Mouse (Mus musculus): ENCODE measurements around the gene Glis3.

Glis3 gene

DNA sequence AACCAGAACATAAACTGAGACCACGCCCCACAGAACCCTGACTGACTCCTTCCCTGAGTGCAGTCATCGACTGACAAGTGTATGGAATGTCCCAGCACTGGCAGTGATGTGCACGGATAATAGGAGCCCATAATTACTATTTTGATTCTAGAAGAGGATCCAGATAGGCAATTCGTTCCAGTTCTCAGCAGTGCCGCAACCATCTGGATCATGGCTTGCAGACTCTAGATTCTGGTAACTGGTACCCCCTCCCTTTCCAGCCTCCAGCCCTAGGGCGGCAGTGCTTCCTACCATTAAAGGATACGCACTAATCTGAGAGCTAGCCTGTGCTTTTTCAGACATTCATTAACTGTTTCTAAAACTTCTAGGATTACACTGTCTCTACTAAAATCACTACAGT, 24.7 kb downstream of the Glis3 start:
- peak in 1 of 2 experiments; percentile 27 for DNase-seq

- no peak for DNase-seq
These were observed 29.0 kb downstream of the Glis3 start for GRCm38 (mm10) chr19:28650836-28651235.

GRCm38 (mm10) chr19:28649489-28649888, 30.4 kb downstream of the Glis3 start:
- DNase-seq = peak in 1 of 2 experiments; percentile 52

- DNase-seq = no peak
These were observed 31.0 kb downstream of the Glis3 start for GRCm38 (mm10) chr19:28648881-28649280.

- DNase-seq = no peak
These were observed 32.5 kb downstream of the Glis3 start for GRCm38 (mm10) chr19:28647424-28647823.

- peak in 1 of 2 experiments; percentile 53 for DNase-seq
These were observed 33.6 kb downstream of the Glis3 start for GRCm38 (mm10) chr19:28646286-28646685.

- DNase-seq = no peak
These were observed 39.0 kb downstream of the Glis3 start for GRCm38 (mm10) chr19:28640861-28641381.

DNA sequence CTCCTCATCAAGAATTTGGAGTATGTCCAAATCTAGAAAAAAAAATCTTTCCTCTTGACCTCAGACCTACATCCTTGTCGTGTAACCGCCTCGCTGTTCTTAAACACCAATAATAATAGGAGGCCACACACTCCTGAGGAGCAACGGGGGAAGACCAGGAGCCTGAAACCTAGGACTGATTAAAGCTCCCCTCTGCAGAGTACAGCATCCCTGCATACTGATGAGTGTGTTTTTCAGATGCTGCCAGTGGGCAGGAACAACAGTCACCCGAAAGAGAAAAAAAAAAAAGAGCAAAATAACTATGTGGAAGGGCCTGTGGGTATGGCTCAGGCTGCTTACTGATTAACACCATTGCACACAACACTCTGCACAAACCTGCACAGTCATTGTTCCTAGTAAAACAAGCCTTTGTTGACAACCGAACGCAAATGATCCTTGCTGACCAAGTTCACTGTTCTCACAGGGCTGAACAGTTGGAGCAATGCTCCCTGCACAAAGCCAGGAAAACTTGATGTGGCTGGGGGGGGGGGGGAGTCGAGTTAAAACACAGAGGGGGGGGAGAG, 43.8 kb downstream of the Glis3 start:
- DNase-seq = peak; percentile 56 to 79

DNA sequence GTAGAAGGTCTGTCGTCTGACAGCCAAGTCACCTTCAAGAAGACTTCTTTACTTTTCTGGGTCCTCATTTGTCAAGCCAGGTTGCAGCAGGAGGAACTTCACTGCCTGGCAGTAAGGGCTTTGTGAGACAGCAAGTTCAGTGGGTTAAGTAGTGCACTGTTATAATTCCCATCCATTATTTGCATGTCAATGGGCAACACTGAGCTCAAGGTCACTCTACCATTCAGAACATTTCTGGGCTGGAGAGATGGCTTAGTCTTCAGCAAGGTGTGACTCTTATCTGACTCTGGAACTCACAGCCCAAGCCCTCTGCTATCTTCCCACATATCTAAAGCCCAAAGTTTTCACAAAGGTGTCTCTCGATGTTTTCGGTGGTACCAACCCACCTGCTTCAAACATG, 44.9 kb downstream of the Glis3 start:
- no peak for DNase-seq

DNA sequence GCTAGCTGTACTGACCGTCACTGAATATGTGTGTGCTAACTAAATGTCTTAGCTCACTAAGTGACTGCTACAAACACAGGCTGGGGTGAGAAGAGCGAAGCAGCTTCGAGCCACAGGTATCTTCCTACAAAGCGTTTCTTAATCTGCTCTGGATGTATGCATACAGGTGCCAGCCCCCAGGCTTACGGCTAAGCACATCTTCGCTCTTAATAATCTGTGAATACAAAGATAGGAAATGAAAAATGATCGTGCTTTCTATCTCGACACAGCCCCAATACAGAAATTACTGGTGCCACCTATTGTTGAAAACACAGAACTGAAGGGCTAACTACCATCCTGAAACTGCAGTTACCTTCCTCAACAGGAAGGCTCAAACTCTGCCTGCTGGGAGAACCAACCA, 51.5 kb downstream of the Glis3 start:
- DNase-seq = peak in 1 of 2 experiments; percentile 32

- DNase-seq = no peak
These were observed 53.7 kb downstream of the Glis3 start for GRCm38 (mm10) chr19:28626189-28626588.

- DNase-seq = no peak
These were observed 55.3 kb downstream of the Glis3 start for GRCm38 (mm10) chr19:28624571-28624970.

DNA sequence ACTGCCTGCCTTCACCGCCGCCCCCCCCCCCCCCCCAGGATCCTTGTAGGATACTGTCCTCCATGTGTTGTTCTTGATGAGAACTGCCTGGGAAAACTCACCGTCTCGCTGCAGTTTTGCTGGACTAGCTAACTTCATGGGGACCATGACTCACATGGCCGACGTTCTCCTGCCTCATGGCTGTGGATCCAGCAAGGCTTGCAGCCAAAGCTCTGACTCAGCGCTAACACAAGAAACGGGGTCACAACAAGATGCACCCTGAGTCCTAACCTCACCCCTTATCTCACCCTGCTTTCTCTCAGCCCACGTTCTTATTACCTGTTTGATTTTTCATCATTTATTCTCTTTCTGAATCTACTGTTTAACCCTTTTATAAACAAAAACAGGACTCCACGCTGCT, 56.2 kb downstream of the Glis3 start:
- peak; percentile 48 to 64 for DNase-seq

DNA sequence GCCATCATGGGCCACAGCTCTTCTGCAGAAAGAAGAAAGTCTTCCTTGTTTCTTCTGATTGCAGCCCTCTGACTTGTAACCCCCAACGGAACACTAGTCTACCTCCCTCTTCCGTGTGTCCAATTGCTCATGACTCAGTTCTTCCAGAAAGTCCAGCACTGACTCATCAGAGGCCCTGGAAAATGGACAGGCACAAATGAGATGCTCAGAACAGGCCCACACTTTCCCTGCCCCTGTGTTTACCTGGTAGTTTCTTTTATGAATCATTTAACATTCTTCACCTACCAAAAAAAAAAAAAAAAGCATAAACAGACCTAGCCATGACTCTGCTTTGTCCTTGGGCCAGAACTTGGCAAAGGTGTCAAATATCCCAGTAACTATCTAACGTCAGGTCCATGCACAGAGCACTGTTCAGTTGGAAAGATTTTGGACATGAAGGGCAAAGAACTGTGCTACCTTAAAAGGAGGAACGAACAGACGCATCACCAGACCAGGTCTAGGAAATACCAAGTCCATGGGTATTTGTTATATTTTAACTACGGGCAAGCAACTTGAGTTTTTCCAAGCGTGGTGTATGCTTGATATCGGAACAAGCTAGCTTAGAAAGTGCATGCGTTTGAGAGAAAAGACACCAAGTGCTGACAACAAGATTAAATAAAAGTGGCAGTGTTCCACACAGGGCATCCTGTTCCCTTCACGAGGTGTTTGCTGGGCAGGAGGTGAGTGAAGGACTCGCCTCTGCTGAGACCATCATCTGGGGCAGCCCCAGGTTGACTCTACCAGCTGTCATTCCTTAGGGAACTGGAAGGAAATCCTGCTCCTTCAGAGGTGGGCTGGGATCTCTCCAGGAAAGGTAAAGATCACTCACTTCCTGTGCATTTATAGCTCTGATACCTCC, 58.0 kb downstream of the Glis3 start:
- peak; percentile 62 to 78 for DNase-seq

DNA sequence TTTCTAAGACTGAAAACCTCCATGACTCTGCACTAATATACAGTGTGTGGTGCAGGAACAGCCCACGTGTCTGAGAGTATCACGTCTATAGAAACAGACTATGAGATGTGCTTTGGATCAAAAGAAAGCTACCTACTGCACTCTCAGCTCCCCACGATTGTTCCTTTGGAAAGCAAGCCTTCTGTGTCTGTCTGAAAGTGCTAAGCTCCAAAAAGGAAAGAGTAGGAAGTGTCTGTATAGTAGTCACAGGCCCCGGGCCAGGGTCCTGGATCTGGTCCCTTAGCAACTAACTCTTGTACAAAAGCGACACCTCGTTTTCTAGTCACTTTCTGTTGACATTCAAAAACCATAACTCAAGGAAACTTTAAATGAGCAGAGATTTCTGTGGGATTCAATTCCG, 62.1 kb downstream of the Glis3 start:
- DNase-seq = no peak

- DNase-seq = peak; percentile 27 to 66
These were observed 62.7 kb downstream of the Glis3 start for GRCm38 (mm10) chr19:28617191-28617590.

GRCm38 (mm10) chr19:28616487-28616886, 63.4 kb downstream of the Glis3 start:
- no peak for DNase-seq

DNA sequence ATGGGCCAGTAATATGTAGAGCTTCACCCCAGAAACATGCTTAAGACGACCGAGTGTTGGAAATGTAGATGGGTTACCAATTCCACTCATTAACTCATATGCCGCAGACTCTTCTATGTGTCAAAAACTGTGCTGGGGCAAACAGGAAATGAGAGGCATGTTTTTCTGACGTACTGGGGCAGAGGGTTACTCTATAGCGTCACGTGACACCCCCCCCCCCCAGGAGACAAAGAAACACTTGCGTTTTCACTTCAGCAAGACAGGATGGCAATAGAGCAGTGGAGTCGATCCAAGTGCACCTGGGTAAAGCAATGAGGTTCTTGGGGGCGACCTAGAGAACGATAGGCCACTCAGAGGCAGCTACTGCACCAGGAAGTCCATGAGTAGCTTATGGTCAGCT, 67.6 kb downstream of the Glis3 start:
- no peak for DNase-seq

GRCm38 (mm10) chr19:28608747-28609146, 71.1 kb downstream of the Glis3 start:
- DNase-seq = no peak

GRCm38 (mm10) chr19:28608277-28608676, 71.6 kb downstream of the Glis3 start:
- DNase-seq = no peak

DNA sequence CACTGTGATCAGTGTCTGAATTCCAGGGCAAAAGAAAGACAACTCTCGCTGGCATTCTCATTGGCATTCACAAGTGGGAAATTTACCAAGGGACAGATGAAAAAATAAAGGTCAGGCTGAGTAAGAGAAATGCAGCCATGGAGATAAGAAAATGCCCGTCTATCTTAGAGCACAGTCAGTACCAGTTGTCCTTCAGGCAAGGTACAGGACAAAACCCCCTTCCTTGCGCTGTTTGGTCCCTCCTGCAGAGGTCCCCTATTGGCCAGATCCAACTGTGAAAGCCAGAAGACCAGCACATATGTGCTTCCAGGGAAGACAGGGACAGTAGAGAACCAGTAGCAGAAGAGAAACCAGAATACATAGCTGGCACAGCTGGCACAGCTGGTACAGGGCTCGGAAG, 79.0 kb downstream of the Glis3 start:
- no peak for DNase-seq

DNA sequence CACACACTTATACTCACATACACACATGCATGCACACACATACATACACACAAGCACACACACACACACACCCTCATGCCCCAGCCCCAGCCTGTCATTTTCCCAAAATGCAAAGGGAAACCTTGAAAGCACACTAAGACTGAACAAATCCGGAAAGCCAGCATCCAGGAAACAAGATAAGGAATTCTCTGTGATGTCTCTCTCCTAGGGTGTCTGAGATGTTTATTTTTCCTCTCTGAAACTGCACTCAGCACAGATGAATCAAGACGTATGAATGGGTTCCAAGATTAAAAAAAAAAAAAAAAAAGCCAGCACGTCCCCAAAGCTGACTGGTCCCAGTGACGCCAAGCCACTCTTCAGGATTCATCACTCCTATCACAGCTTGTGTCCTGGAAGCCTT, 85.7 kb downstream of the Glis3 start:
- DNase-seq = no peak

DNA sequence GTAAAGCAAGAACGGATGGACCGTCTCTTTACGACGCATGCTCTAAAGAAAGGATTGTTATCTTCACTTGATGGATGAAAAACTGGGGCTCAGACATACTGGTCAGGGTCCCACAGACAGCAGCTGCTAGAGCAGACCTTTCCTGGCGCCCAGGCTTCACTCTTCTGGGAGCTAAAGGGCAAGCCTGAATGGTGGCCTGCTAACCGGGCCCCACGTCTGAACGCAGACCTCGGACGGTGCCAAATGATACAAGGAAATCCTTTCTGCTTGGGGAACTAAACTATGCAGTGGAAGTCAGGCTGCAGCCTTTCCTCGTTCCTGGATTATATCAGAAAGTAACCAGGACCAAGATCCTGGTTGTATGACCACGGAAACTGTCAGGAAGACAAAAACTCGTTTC, 86.9 kb downstream of the Glis3 start:
- DNase-seq = peak in 1 of 2 experiments; percentile 14
